Mouse (Mus musculus): ENCODE measurements around the gene Htr2b. TPM values are rescaled to one million over a fixed set of nuclear protein-coding genes. Genes with fewer than 3 reads are reported as not detected.

Gene Htr2b
- polyA plus RNA-seq, 1 experiment from 2014 or later, result 0.19 TPM

DNA sequence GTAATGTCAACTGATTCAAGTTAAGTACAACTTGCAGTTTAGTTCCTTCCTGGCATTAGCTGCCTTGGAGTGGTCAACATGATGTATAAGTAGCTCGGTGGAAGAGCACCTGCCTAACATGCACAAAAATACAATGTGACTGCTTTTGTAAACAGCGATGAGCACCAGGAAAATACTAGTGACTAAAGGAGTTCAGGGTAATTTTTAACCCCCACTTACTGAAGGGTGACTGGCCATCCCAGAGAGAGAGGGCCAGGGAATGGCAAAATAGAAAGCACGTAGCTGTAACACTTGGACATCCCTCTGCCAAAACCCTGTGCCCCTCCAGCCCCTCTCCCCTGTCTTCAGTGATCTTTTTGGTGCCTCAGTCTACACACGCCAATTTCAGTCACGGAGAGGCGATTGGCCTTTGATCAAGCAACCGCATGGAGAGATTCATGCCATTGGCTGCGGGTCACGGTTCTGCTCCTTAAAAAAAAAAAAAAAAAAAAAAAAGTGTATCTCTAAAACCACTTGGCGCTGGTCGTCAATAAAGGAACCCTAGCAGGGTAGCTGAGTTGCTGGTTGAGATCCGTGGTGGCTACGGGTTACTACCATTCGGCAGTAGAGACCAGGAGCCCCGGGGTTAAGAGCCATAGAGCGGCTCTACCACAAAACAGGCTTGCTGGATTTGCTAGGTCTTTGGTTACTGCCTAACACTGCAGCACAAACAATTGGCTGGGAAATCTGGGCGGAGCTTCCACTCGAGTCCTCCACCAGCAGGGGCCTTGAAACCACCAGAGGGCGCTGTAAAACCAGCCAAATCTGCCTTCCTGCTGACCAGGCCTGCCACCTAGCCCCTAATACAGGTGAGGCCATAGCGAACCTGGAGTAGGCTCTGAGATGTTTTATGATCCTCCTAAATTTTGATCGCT, 52.7 kb downstream of the Htr2b start:
- peak overlapping the region; percentile 25 for H3K4me3 ChIP-seq (ENCODE audit: low read depth, low read length)
- H3K27me3 ChIP-seq (ENCODE audit: control insufficient read depth, insufficient read depth, low read length), result no peaks in the 10 kb centered on the region
- DNase-seq (ENCODE audit: low spot score, missing footprints) (peak; percentile 99), ATAC-seq (ENCODE audit: low FRiP score) (peak; percentile 78)
- no peaks in the 10 kb centered on the region for H3K36me3 ChIP-seq (ENCODE audit: control insufficient read depth, insufficient read depth, low read length)
- 10% methylated on average over 21 of the region's 21 CpGs for WGBS
- H3K9me3 ChIP-seq (ENCODE audit: control insufficient read depth, low read length), result no peaks in the 10 kb centered on the region
- peak overlapping the region; percentile 49 for H3K4me2 ChIP-seq
- H3K27ac ChIP-seq (ENCODE audit: low read depth, low read length), result no peak overlapping the region
- no peaks in the 10 kb centered on the region for H3K4me1 ChIP-seq (ENCODE audit: control insufficient read depth, insufficient read depth, low read length)
- H3K9ac ChIP-seq (ENCODE audit: low read length), result peak overlapping the region; percentile 43

DNA sequence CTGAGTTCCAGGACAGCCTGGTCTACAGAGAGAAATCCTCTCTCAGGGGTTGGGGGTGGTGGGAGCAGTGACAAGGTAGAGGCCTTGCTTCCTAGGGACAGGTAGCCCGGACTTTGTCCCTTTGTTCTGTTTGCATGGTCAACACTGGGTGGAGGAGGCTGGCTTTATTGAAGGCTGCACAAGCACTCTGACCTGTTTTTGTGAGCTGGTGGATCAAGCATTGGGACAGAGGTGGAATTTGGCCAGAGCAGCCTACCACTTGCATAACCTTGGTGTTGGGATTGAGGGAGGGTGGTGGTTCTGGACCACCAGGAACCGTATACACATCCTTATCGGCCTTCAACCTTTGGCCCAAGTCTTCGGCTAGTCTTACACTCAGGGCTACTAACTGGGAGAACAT, 55.5 kb downstream of the Htr2b start:
- 87% methylated on average over 4 of the region's 4 CpGs for WGBS
- Histone ChIP-seq H3K36me3 (ENCODE audit: control insufficient read depth, insufficient read depth, low read length) (no peaks in the 10 kb centered on the region), H3K27ac (ENCODE audit: low read depth, low read length) (no peak overlapping the region), H3K4me3 (ENCODE audit: low read depth, low read length) (no peak overlapping the region), H3K4me1 (ENCODE audit: control insufficient read depth, insufficient read depth, low read length) (no peaks in the 10 kb centered on the region), H3K4me2 (no peak overlapping the region), H3K9ac (ENCODE audit: low read length) (no peak overlapping the region), H3K27me3 (ENCODE audit: control insufficient read depth, insufficient read depth, low read length) (no peaks in the 10 kb centered on the region), H3K9me3 (ENCODE audit: control insufficient read depth, low read length) (no peaks in the 10 kb centered on the region)
- DNase-seq (ENCODE audit: low spot score, missing footprints), result no peak
- no peak for ATAC-seq (ENCODE audit: low FRiP score)

GRCm38 (mm10) chr1:86054943-86055342, 56.8 kb downstream of the Htr2b start:
- Histone ChIP-seq H3K4me3 (ENCODE audit: low read depth, low read length) (no peak overlapping the region), H3K27ac (ENCODE audit: low read depth, low read length) (no peak overlapping the region), H3K27me3 (ENCODE audit: control insufficient read depth, insufficient read depth, low read length) (no peaks in the 10 kb centered on the region), H3K36me3 (ENCODE audit: control insufficient read depth, insufficient read depth, low read length) (no peaks in the 10 kb centered on the region), H3K4me2 (no peak overlapping the region), H3K9me3 (ENCODE audit: control insufficient read depth, low read length) (no peaks in the 10 kb centered on the region), H3K9ac (ENCODE audit: low read length) (no peak overlapping the region), H3K4me1 (ENCODE audit: control insufficient read depth, insufficient read depth, low read length) (no peaks in the 10 kb centered on the region)
- 70% methylated on average over 3 of the region's 3 CpGs for WGBS
- ATAC-seq (ENCODE audit: low FRiP score), result no peak
- DNase-seq (ENCODE audit: low spot score, missing footprints), result no peak

- DNase-seq (ENCODE audit: low spot score, missing footprints), result peak; percentile 69
- Histone ChIP-seq H3K27me3 (ENCODE audit: control insufficient read depth, insufficient read depth, low read length) (no peaks in the 10 kb centered on the region), H3K9me3 (ENCODE audit: control insufficient read depth, low read length) (no peaks in the 10 kb centered on the region), H3K4me2 (no peak overlapping the region), H3K4me3 (ENCODE audit: low read depth, low read length) (no peak overlapping the region), H3K4me1 (ENCODE audit: control insufficient read depth, insufficient read depth, low read length) (no peaks in the 10 kb centered on the region), H3K27ac (ENCODE audit: low read depth, low read length) (no peak overlapping the region), H3K9ac (ENCODE audit: low read length) (no peak overlapping the region), H3K36me3 (ENCODE audit: control insufficient read depth, insufficient read depth, low read length) (no peaks in the 10 kb centered on the region)
- 87% methylated on average over 12 of the region's 12 CpGs for WGBS
- no peak for ATAC-seq (ENCODE audit: low FRiP score)
These were observed 58.4 kb downstream of the Htr2b start for GRCm38 (mm10) chr1:86053198-86053921.

Other genes starting within 250 kb of the Htr2b start
- gene Itm2c, start 217.7 kb downstream of the Htr2b start, polyA plus RNA-seq (2014; fragmentation: Nextera tagmentation; extraction: Ambion mirVana), result 78.1 and 78.7 TPM in 2 replicates
- 0.36 and 0.97 TPM in 2 replicates for gene 4933407L21Rik, start 183.5 kb downstream of the Htr2b start, polyA plus RNA-seq (2014; fragmentation: Nextera tagmentation; extraction: Ambion mirVana)
- gene Gpr55, start 151.0 kb downstream of the Htr2b start, polyA plus RNA-seq (2014; fragmentation: Nextera tagmentation; extraction: Ambion mirVana), result not detected in 2 replicates
- gene Spata3, start 95.2 kb downstream of the Htr2b start, polyA plus RNA-seq (2014; fragmentation: Nextera tagmentation; extraction: Ambion mirVana), result not detected in 2 replicates
- gene 2810459M11Rik, start 66.1 kb downstream of the Htr2b start, polyA plus RNA-seq (2014; fragmentation: Nextera tagmentation; extraction: Ambion mirVana), result 0.15 and 0.28 TPM in 2 replicates
- 238 and 259 TPM in 2 replicates for gene Psmd1, start 47.6 kb downstream of the Htr2b start, polyA plus RNA-seq (2014; fragmentation: Nextera tagmentation; extraction: Ambion mirVana)
- 0.40 TPM in 1 of 2 replicates, not detected in the other for gene Gm21972, start 21.7 kb upstream of the Htr2b start, polyA plus RNA-seq (2014; fragmentation: Nextera tagmentation; extraction: Ambion mirVana)
- 32.3 and 33.8 TPM in 2 replicates for gene Armc9, start 42.8 kb upstream of the Htr2b start, polyA plus RNA-seq (2014; fragmentation: Nextera tagmentation; extraction: Ambion mirVana)
- gene B3gnt7, start 190.9 kb upstream of the Htr2b start, polyA plus RNA-seq (2014; fragmentation: Nextera tagmentation; extraction: Ambion mirVana), result 2.0 and 2.5 TPM in 2 replicates
- 339 and 375 TPM in 2 replicates for gene Ncl, start 247.4 kb upstream of the Htr2b start, polyA plus RNA-seq (2014; fragmentation: Nextera tagmentation; extraction: Ambion mirVana)

All from midbrain, embryonic 11.5 days (tissue).